Mouse (Mus musculus) stomach, postnatal 0 days (tissue): ENCODE data around the gene Arl16.

ENCODE experiments used
- CTCF ChIP-seq: IDR thresholded peaks from 2 replicates; pipeline ENCODE4 v1.5.1; 2016; ENCODE audit warnings: antibody characterized with exemption, low read depth, mild to moderate bottlenecking, moderate library complexity
- EP300 ChIP-seq: optimal IDR thresholded peaks from 2 replicates; pipeline ENCODE3; 2016; ENCODE audit warnings: antibody characterized with exemption

DNA sequence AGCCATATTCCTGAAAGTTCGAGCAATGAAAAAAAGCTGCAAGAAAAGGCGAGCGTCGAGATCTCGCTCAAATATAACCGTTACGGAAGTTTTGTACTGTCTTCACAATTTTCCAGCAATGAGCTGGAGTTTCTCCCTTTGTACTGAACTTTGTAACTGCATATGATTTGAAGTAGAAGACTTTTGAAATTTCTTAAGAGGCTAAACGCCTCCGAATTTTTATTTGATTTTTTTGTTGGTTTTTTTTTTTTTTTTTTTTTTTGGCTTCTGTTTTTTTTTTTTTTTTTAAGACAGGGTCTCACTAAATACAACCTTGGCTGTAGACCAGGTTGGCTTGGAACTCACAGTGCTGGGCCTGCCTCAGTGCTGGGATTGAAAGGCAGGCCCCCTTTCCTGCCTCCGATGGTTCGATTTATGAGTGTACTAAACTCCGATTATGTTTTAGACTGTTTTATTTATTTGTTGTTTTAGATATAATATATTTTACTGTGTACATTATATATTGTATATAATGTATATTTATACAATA is 29.5 kb downstream of the Arl16 start:
- TF ChIP-seq CTCF (no peak), EP300 (no peak)
